Mouse (Mus musculus) T-helper 17 cell (primary cell): Measurements from ENCODE around the gene Sidt1.
"Not testable (repeated sequence)": the region's sequence is repeated elsewhere in the genome, so short reads cannot be mapped to it uniquely, and the experiment has no call there.

Source experiments
- in situ Hi-C, 2 experiments: fragments of 300-600 bp; cut with MboI, MseI; formaldehyde crosslinking; loops; 1 replicate in 1 of 2; 2 replicates in 1 of 2; pipeline ENCODE4 v1.15.1; 2025; ENCODE audit warnings: high pct_unique_total_duplicates in 2 of 2

Gene Sidt1

GRCm38 (mm10) chr16:44305606-44306005 lies 27.4 kb downstream of the Sidt1 start:
- in situ Hi-C loops: no loop called here

GRCm38 (mm10) chr16:44303822-44304221 lies 29.2 kb downstream of the Sidt1 start:
- in situ Hi-C loops: no loop called here

DNA sequence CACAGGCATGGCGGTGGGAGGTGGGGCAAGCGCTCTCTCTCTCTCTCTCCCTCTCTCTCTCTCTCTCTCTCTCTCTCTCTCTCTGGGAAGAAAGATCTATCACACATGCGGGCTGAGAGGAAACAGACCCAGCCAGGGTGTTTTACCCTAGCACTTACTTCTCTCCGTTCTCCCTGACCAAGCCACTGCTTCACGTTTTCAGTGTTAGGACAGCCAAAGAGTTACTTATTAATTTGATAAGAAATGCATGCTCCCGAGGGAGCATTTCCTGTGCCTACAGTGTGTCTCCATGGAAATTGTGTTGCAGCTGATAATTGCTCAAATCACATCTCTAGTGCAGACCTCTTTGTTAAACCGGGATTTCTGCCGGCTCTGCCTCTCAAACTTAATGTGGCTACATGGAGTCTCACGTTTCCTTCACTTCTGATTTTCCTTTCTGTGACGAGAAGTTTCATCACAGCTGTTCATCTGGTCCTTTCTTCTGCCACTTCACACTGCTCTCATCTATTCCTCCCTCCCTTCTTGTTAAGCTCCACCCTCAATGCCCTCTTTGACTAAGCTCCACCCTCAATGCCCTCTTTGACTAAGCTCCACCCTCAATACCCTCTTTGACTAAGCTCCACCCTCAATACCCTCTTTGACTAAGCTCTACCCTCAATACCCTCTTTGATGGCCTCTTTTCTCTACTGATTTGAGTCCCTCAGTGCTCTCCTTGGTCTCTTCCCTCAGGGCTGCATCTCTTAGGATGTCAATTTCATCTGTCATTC lies 30.7 kb downstream of the Sidt1 start:
- in situ Hi-C loops: no loop called here

DNA sequence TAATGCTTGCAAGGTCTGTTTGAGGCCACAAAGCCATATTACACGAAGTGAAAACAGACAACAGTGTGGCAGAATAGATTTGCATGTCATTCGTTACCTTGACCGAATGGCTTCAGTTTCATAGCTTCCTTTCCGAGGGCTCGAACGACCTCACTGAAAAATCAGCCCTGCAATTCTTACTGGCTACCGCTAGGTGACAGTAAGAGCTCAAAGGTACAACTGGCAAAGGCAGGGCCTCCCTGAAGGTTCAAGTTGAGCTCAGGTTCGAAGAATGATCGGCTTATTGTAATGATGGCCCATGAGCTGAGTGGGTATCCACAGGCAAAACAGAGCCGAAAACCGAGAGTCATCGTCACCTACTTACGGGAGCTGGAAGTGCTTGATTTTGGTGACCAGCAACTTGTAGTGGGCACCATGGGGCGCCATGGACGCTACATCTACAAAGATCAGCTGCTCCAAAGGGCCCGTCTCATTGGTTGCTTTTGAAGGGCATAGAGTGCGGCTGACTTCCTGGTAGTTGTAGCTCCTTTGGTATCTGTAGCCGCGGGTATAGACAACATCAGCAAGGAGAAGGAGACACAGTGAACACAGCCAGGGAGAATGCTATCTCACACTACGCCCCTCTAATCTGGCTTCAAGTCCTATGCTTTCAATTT lies 33.4 kb downstream of the Sidt1 start:
- in situ Hi-C loops: no loop called here

DNA sequence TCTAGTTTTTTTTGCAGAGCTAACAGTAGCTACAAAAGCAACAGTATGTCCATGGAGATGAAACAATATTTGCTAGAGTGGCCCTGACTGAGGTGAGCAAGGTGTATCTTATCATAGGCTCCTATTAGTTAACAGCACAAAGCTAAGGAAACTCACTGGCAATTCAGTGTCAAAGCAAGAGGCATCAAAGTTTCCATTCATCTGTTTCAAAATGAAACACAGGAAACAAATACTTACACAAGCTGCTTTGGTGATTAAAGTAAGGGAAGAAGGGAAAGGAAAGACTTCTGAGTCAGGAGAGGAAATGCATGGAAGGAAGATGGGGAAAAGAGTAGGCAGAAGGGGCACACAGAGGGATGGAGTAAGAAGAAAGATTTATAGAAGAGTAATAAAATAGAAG lies 39.0 kb downstream of the Sidt1 start:
- in situ Hi-C loops: no loop called here

DNA sequence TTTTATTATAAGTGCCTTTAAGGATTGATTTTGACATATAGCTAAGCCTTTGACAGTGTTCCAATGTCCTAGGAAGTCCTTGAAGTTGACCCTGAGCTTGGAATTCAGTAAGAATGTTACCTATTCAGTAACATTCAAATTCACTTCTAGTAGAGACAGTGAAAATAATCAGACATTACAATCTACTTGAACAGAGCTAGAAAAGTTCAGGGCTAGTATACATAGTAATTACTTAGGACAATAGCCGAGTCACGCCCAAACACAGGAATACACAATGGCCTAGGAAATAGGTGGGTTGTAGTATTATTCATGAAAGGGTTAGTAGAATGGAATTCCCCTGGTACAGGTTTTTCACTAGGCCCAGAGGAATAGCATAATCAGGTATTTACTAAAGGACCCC lies 40.3 kb downstream of the Sidt1 start:
- in situ Hi-C loops: not testable (repeated sequence)

GRCm38 (mm10) chr16:44289004-44289648 lies 43.9 kb downstream of the Sidt1 start:
- in situ Hi-C loops: no loop called here

- in situ Hi-C loops: no loop called here
These were observed 45.5 kb downstream of the Sidt1 start for GRCm38 (mm10) chr16:44287356-44287950.

- in situ Hi-C loops: no loop called here
These were observed 50.2 kb downstream of the Sidt1 start for GRCm38 (mm10) chr16:44282614-44283325.

DNA sequence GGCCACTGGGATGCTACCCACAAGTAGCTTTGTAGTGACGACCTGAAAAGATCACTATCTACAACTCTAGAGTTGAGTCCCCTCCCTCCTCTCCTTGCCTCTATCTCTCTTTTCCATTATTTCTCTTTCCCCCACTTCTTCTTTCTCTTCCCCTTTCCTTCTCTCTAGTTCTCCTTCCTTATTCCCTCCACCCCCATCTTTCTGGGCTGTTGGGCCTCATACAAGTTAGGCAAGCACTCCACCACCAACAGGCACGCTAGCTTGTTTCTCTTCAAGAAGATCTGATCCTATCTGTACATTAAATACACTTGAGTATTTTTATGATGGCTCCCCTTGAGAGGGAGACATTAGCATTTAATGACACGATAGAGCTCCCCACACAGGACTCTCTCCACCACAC lies 51.0 kb downstream of the Sidt1 start:
- in situ Hi-C loops: no loop called here

- in situ Hi-C loops: no loop called here
These were observed 52.2 kb downstream of the Sidt1 start for GRCm38 (mm10) chr16:44280806-44281205.

GRCm38 (mm10) chr16:44277212-44277611 lies 55.8 kb downstream of the Sidt1 start:
- in situ Hi-C loops: no loop called here

DNA sequence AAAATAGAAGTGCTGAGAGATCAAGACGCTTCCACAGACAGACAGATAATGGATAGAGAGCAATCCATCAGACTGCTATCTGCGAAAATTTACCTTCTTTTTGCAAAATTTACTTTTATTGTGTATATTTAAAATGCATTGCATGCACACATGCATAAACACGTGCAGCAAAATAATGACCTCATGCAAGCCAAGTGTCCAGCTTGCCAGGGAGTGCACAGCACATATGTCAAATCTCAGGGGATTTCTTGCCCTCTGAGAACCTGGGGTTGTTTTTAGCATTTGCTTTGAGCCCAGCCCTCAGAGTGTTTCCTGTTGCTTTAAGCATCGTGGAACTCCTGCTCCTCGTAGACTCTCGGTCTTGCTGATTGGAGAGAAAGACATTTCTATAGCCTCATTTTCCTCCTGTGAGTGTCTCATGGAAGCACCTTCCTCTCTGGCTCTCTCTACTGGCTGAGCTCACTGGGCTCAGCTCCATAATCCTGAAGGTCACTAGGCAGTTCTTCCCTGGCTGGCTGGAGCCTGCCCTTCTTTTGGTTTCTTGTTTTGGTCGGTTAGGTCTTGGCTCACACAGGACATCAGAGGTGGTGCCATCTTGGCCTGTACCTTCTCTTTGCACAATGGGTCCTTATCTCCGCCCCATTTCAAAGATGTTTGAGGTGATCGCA lies 61.5 kb downstream of the Sidt1 start:
- in situ Hi-C loops: no loop called here

GRCm38 (mm10) chr16:44270606-44271005 lies 62.4 kb downstream of the Sidt1 start:
- in situ Hi-C loops: no loop called here

DNA sequence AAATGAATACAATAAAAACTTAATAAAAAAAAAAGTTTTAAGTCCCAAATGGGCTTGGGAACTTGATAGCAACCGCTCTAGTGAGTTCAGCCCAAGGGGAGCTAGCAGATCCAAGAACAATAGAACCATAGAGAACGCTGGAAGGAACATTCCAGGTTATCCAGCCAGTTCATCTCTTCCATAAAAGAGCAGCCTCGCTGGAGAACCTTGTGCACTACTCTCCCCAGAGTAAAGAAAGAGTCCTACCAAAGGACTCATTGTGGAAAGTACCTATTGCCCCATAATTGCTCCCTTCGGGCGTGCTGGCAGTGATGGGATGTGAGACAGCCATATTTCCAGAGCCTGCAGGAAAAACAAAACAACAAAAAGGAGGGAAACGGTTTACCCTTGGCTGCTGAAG lies 63.4 kb downstream of the Sidt1 start:
- in situ Hi-C loops: loop anchor here in 1 of 2 experiments (10.0 kb wide), 1 partner anchor 375 kb away; no protein-coding TSS in a partner anchor

DNA sequence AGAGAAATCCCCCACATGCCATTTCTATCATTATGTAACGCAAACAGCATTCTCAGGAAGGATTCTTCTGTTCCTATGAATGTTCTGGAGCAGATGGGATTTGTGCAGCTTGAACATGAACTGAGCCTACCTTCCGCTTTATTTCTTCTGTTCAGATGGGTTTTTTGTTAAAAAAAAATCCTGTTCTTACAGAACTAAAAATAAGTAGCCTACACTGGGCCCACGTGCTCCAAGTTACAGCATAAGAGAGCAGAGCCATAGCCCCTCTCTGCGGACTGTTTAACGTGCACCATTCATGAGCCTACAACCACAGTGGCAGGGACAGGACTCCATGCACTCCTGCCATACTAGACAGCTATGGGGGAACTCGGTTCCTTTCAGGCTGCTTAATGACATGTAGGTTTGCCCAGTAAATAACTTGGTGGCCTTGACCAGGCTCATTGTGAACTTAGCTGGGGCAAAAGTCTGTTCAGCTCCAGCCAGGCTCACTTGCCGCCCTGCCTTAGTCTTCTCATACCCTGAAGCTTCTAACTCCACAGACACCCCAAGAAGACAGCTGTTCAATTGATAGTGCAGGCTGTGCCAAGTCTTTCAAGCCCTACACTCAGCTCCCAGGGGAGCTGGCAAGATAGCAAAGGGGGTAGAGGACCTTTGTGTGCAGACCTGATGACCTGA lies 64.3 kb downstream of the Sidt1 start:
- in situ Hi-C loops: loop anchor here in 1 of 2 experiments (10.0 kb wide), 1 partner anchor 376 kb away; no protein-coding TSS in a partner anchor

DNA sequence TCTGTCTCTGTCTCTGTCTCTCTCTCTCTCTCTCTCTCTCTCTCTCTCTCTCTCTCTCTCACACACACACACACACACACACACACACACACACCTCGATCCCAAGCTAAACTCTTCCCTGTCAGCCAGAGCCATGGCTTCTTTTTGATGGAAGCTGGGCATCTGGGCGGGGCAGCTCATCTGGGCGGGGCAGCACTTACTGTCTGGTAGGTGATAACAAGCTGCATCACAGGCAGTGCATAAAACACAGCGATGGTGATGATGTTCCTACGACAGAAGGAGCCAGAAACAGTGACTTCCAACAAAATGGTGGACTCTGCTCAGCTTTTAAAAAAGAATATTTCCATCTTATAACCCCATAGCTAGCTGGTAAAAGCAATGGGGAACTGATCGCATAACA lies 67.4 kb downstream of the Sidt1 start:
- in situ Hi-C loops: loop anchor here in 1 of 2 experiments (10.0 kb wide), 1 partner anchor 379 kb away; no protein-coding TSS in a partner anchor

DNA sequence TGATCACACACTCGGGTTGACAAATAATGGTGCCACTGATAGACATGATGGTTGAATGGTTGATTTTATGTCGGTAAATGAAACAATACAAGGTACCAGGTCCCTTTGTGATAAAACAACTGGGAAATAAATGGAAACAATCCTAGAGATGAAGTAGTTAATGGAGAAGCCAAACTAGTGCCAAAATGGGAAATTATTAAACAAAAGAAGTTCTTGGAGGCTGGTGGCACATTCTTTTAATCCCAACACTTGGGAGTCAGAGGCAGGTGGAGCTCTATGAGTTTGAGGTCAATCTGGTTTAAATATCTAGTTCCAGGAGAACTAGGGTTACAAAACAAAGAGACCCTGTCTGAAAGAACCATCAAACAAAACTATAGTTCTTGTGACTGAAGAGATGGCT lies 68.1 kb downstream of the Sidt1 start:
- in situ Hi-C loops: loop anchor here in 1 of 2 experiments (10.0 kb wide), 1 partner anchor 380 kb away; no protein-coding TSS in a partner anchor

DNA sequence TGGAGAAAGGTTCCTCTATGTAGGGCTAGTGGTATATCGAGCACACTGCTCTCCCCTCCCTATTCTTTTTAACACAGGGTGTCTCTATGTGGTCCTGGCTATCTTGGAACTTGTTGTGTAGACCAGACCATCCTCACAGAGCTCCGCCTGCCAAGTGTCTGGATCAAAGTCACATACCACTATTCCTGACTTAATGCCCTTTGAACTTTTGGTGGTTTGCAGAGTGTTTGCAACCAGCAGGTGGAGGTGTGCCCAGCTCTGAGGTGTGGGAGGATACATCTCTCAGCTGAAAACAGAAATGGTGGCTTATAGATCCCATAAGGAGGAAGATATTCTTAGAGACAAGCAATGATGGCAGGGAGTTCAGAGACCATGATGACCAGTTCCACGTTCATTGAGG lies 75.5 kb downstream of the Sidt1 start:
- in situ Hi-C loops: no loop called here

DNA sequence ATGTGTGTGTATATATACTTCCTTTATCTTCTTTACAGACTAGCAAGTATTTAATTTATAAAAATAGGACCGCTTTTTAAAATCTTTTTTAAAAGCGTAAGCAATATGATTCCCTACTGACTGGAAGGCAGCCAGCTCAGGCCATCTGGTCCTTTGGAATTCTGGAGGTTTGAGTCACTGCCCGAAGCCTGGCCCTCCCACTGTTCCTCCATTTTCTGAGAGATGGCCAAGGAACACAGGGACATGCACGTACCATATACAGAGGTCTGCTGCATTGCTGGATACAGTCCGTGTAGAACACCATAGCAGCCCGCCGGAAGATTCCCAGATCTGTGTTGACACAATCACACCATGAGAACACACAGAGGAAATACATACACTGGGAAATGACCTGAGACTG lies 78.3 kb downstream of the Sidt1 start:
- in situ Hi-C loops: no loop called here
